Mouse (Mus musculus): ENCODE measurements around the gene Tenm2. TPM values are rescaled to one million over a fixed set of nuclear protein-coding genes. Genes with fewer than 3 reads are reported as not detected.

Tenm2 gene
- total and polyA plus RNA-seq, 3 experiments, result not detected

GRCm38 (mm10) chr11:36679361-36679760, 556.4 kb downstream of the Tenm2 start:
- DNase-seq (ENCODE audit: extremely low read depth), result no peak
- no peak for TF ChIP-seq ZC3H11A (IDR thresholded peaks at IDR 0.05; ENCODE audit: low read depth, low read length)
- no peak for TF ChIP-seq ZKSCAN1 (IDR thresholded peaks at IDR 0.05; ENCODE audit: borderline replicate concordance, low read depth, low read length)
- TF ChIP-seq SIN3A (IDR thresholded peaks at IDR 0.05; ENCODE audit: low read length), result no peak
- TF ChIP-seq UBTF (IDR thresholded peaks at IDR 0.05; ENCODE audit: low read depth, low read length), result no peak
- TF ChIP-seq MXI1 (IDR thresholded peaks at IDR 0.05; ENCODE audit: low read depth, low read length), result no peak
- TF ChIP-seq ELF1 (IDR thresholded peaks at IDR 0.05; ENCODE audit: low read depth, low read length), result no peak
- no peak for TF ChIP-seq PAX5 (IDR thresholded peaks at IDR 0.05; ENCODE audit: low read length)
- TF ChIP-seq CHD1 (IDR thresholded peaks at IDR 0.05; ENCODE audit: low read depth, low read length), result no peak
- TF ChIP-seq IRF4 (IDR thresholded peaks at IDR 0.05; ENCODE audit: low read depth, low read length), result no peak
- TF ChIP-seq CHD2 (IDR thresholded peaks at IDR 0.05; ENCODE audit: low read length), result no peak
- no peak for TF ChIP-seq SMC3 (IDR thresholded peaks at IDR 0.05; ENCODE audit: low read depth, low read length)
- TF ChIP-seq GABPA (IDR thresholded peaks at IDR 0.05; ENCODE audit: insufficient replicate concordance, low read depth, low read length), result no peak
- no peak for TF ChIP-seq CTCF (conservative IDR thresholded peaks at IDR 0.05 in 1 of 2, IDR thresholded peaks at IDR 0.05 in 1 of 2; ENCODE audit: low read depth in 2 of 2, low read length in 2 of 2)
- TF ChIP-seq POLR2A (IDR thresholded peaks at IDR 0.05; ENCODE audit: low read depth, low read length), result no peak
- dilution Hi-C loops (cut with MboI; ENCODE audit: extremely low pct_ligation_motif_present, extremely low pct_unique_long_range_greater_than_20kb, low sequenced_read_pairs) (no loop called here), in situ Hi-C loops (cut with MboI; ENCODE audit: low pct_ligation_motif_present, low pct_unique_long_range_greater_than_20kb, low sequenced_read_pairs) (no loop called here)
- H3K9me3 ChIP-seq (replicated peaks; ENCODE audit: low read length), result peaks cover 67% of the 10 kb centered on the region
- H3K27ac ChIP-seq (ENCODE audit: insufficient read depth, low read depth), result no peak overlapping the region
- H3K4me3 ChIP-seq (replicated peaks in 1 of 3; ENCODE audit: low read depth in 2 of 3, low read length in 2 of 3, poor library complexity in 1 of 3), result no peak overlapping the region
- no peak overlapping the region for H3K4me2 ChIP-seq (ENCODE audit: insufficient read depth, low read depth, poor library complexity, severe bottlenecking)
- no peaks in the 10 kb centered on the region for H3K27me3 ChIP-seq (replicated peaks)
- H3K79me2 ChIP-seq (replicated peaks; ENCODE audit: control insufficient read depth, extremely low read depth, insufficient read depth, poor library complexity, severe bottlenecking), result no peaks in the 10 kb centered on the region
- no peak overlapping the region for H3K9ac ChIP-seq (ENCODE audit: insufficient read depth, low read depth)
- no peaks in the 10 kb centered on the region for H3K36me3 ChIP-seq (replicated peaks in 1 of 2; ENCODE audit: control insufficient read depth in 1 of 2, insufficient read depth in 1 of 2, low read length in 1 of 2)
- H3K4me1 ChIP-seq (ENCODE audit: control insufficient read depth in 1 of 2, insufficient read depth in 2 of 2), result no peaks in the 10 kb centered on the region

- Histone ChIP-seq H3K4me3 (replicated peaks in 1 of 3; ENCODE audit: low read depth in 2 of 3, low read length in 2 of 3, poor library complexity in 1 of 3) (no peak overlapping the region), H3K27ac (ENCODE audit: insufficient read depth, low read depth) (no peak overlapping the region), H3K4me2 (ENCODE audit: insufficient read depth, low read depth, poor library complexity, severe bottlenecking) (no peak overlapping the region), H3K36me3 (replicated peaks in 1 of 2; ENCODE audit: control insufficient read depth in 1 of 2, insufficient read depth in 1 of 2, low read length in 1 of 2) (no peaks in the 10 kb centered on the region), H3K4me1 (ENCODE audit: control insufficient read depth in 1 of 2, insufficient read depth in 2 of 2) (no peaks in the 10 kb centered on the region), H3K27me3 (replicated peaks) (no peaks in the 10 kb centered on the region), H3K79me2 (replicated peaks; ENCODE audit: control insufficient read depth, extremely low read depth, insufficient read depth, poor library complexity, severe bottlenecking) (no peaks in the 10 kb centered on the region), H3K9ac (ENCODE audit: insufficient read depth, low read depth) (no peak overlapping the region), H3K9me3 (replicated peaks; ENCODE audit: low read length) (peaks cover 68% of the 10 kb centered on the region)
- in situ Hi-C loops (cut with MboI; ENCODE audit: low pct_ligation_motif_present, low pct_unique_long_range_greater_than_20kb, low sequenced_read_pairs) (no loop called here), dilution Hi-C loops (cut with MboI; ENCODE audit: extremely low pct_ligation_motif_present, extremely low pct_unique_long_range_greater_than_20kb, low sequenced_read_pairs) (no loop called here)
- no peak for DNase-seq (ENCODE audit: extremely low read depth)
- no peak for TF ChIP-seq UBTF (IDR thresholded peaks at IDR 0.05; ENCODE audit: low read depth, low read length)
- TF ChIP-seq KAT2A (IDR thresholded peaks at IDR 0.05; ENCODE audit: insufficient replicate concordance, low read length), result no peak
- TF ChIP-seq EP300 (IDR thresholded peaks at IDR 0.05; ENCODE audit: low read length), result no peak
- TF ChIP-seq SIN3A (IDR thresholded peaks at IDR 0.05; ENCODE audit: low read length), result no peak
- no peak for TF ChIP-seq RCOR1 (conservative IDR thresholded peaks at IDR 0.05; ENCODE audit: low read depth, low read length)
- TF ChIP-seq NRF1 (IDR thresholded peaks at IDR 0.05; ENCODE audit: low read depth, low read length), result no peak
- no peak for TF ChIP-seq USF2 (conservative IDR thresholded peaks at IDR 0.05; ENCODE audit: low read depth, low read length)
- no peak for TF ChIP-seq MYC (IDR thresholded peaks at IDR 0.05; ENCODE audit: low read depth, low read length)
- no peak for TF ChIP-seq MAZ (IDR thresholded peaks at IDR 0.05; ENCODE audit: low read depth, low read length)
- TF ChIP-seq PAX5 (IDR thresholded peaks at IDR 0.05; ENCODE audit: low read length), result no peak
- TF ChIP-seq HCFC1 (IDR thresholded peaks at IDR 0.05; ENCODE audit: low read depth, low read length), result no peak
- no peak for TF ChIP-seq ELF1 (IDR thresholded peaks at IDR 0.05; ENCODE audit: low read depth, low read length)
Observed at GRCm38 (mm10) chr11:36678542-36678941, 557.2 kb downstream of the Tenm2 start.
